Mouse (Mus musculus): ENCODE measurements around the gene St6gal1. TPM values are rescaled to one million over a fixed set of nuclear protein-coding genes. Genes with fewer than 3 reads are reported as not detected.
A peak's percentile ranks its signal among the peaks of the same experiment; 100 is the strongest.

St6gal1 gene
- total and polyA plus RNA-seq, 2 experiments from 2014 or later: 16.4 to 21.8 TPM

GRCm38 (mm10) chr16:23364328-23364990 lies 139.9 kb downstream of the St6gal1 start:
- 0 out of 2 replicates have a peak, but pooled peaks have one; percentile 18 for ATAC-seq
- no peak for TF ChIP-seq CTCF (IDR thresholded peaks at IDR 0.05; ENCODE audit: low read depth)
- Histone ChIP-seq H3K4me1 (ENCODE audit: insufficient read depth) (no peaks in the 10 kb centered on the region), H3K4me3 (ENCODE audit: low read depth, low read length) (no peak overlapping the region), H3K9me3 (ENCODE audit: low read length) (no peaks in the 10 kb centered on the region), H3K27me3 (ENCODE audit: insufficient read depth, low read length) (no peaks in the 10 kb centered on the region), H3K9ac (no peak overlapping the region), H3K4me2 (ENCODE audit: low read depth) (no peak overlapping the region), H3K36me3 (ENCODE audit: insufficient read depth) (peaks cover 4% of the 10 kb centered on the region), H3K27ac (ENCODE audit: low read depth, low read length) (no peak overlapping the region)
- DNase-seq: peak; percentile 22
- 28% methylated on average over 2 of the region's 2 CpGs for WGBS

- WGBS: 38% methylated on average over 3 of the region's 3 CpGs
- Histone ChIP-seq H3K4me1 (ENCODE audit: insufficient read depth) (no peaks in the 10 kb centered on the region), H3K27me3 (ENCODE audit: insufficient read depth, low read length) (no peaks in the 10 kb centered on the region), H3K4me2 (ENCODE audit: low read depth) (no peak overlapping the region), H3K36me3 (ENCODE audit: insufficient read depth) (no peaks in the 10 kb centered on the region), H3K27ac (ENCODE audit: low read depth, low read length) (no peak overlapping the region), H3K9ac (no peak overlapping the region), H3K9me3 (ENCODE audit: low read length) (no peaks in the 10 kb centered on the region), H3K4me3 (ENCODE audit: low read depth, low read length) (no peak overlapping the region)
- ATAC-seq (no peak), DNase-seq (no peak)
- no peak for TF ChIP-seq CTCF (IDR thresholded peaks at IDR 0.05; ENCODE audit: low read depth)
These were observed 144.6 kb downstream of the St6gal1 start for GRCm38 (mm10) chr16:23369124-23369523.

GRCm38 (mm10) chr16:23370724-23371123 lies 146.2 kb downstream of the St6gal1 start:
- 91% methylated on average over 7 of the region's 7 CpGs for WGBS
- no peak overlapping the region for H3K27ac ChIP-seq (ENCODE audit: low read depth, low read length)
- H3K27me3 ChIP-seq (ENCODE audit: insufficient read depth, low read length): no peaks in the 10 kb centered on the region
- no peak overlapping the region for H3K4me2 ChIP-seq (ENCODE audit: low read depth)
- no peaks in the 10 kb centered on the region for H3K9me3 ChIP-seq (ENCODE audit: low read length)
- H3K36me3 ChIP-seq (ENCODE audit: insufficient read depth): no peaks in the 10 kb centered on the region
- no peak for DNase-seq
- H3K4me3 ChIP-seq (ENCODE audit: low read depth, low read length): no peak overlapping the region
- no peak for ATAC-seq
- no peak for TF ChIP-seq CTCF (IDR thresholded peaks at IDR 0.05; ENCODE audit: low read depth)
- H3K9ac ChIP-seq: no peak overlapping the region
- no peaks in the 10 kb centered on the region for H3K4me1 ChIP-seq (ENCODE audit: insufficient read depth)

GRCm38 (mm10) chr16:23372340-23372739 lies 147.8 kb downstream of the St6gal1 start:
- ATAC-seq (no peak), DNase-seq (no peak)
- Histone ChIP-seq H3K4me1 (ENCODE audit: insufficient read depth) (no peaks in the 10 kb centered on the region), H3K9ac (no peak overlapping the region), H3K36me3 (ENCODE audit: insufficient read depth) (no peaks in the 10 kb centered on the region), H3K9me3 (ENCODE audit: low read length) (no peaks in the 10 kb centered on the region), H3K4me3 (ENCODE audit: low read depth, low read length) (no peak overlapping the region), H3K27ac (ENCODE audit: low read depth, low read length) (no peak overlapping the region), H3K27me3 (ENCODE audit: insufficient read depth, low read length) (no peaks in the 10 kb centered on the region), H3K4me2 (ENCODE audit: low read depth) (no peak overlapping the region)
- WGBS: 96% methylated on average over 2 of the region's 2 CpGs
- no peak for TF ChIP-seq CTCF (IDR thresholded peaks at IDR 0.05; ENCODE audit: low read depth)

- Histone ChIP-seq H3K27me3 (ENCODE audit: insufficient read depth, low read length) (no peaks in the 10 kb centered on the region), H3K9ac (no peak overlapping the region), H3K4me1 (ENCODE audit: insufficient read depth) (no peaks in the 10 kb centered on the region), H3K9me3 (ENCODE audit: low read length) (no peaks in the 10 kb centered on the region), H3K4me3 (ENCODE audit: low read depth, low read length) (no peak overlapping the region), H3K36me3 (ENCODE audit: insufficient read depth) (no peaks in the 10 kb centered on the region), H3K27ac (ENCODE audit: low read depth, low read length) (no peak overlapping the region), H3K4me2 (ENCODE audit: low read depth) (no peak overlapping the region)
- no peak for ATAC-seq
- TF ChIP-seq CTCF (IDR thresholded peaks at IDR 0.05; ENCODE audit: low read depth): no peak
- WGBS: 88% methylated on average over 4 of the region's 4 CpGs
- no peak for DNase-seq
These were observed 149.5 kb downstream of the St6gal1 start for GRCm38 (mm10) chr16:23374068-23374467.

- WGBS: 69% methylated on average over 5 of the region's 5 CpGs
- H3K4me2 ChIP-seq (ENCODE audit: low read depth): no peak overlapping the region
- H3K4me1 ChIP-seq (ENCODE audit: insufficient read depth): no peaks in the 10 kb centered on the region
- ATAC-seq (no peak), DNase-seq (no peak)
- no peak overlapping the region for H3K27ac ChIP-seq (ENCODE audit: low read depth, low read length)
- TF ChIP-seq CTCF (IDR thresholded peaks at IDR 0.05; ENCODE audit: low read depth): no peak
- H3K4me3 ChIP-seq (ENCODE audit: low read depth, low read length): no peak overlapping the region
- H3K27me3 ChIP-seq (ENCODE audit: insufficient read depth, low read length): no peaks in the 10 kb centered on the region
- H3K9ac ChIP-seq: no peak overlapping the region
- no peaks in the 10 kb centered on the region for H3K9me3 ChIP-seq (ENCODE audit: low read length)
- no peaks in the 10 kb centered on the region for H3K36me3 ChIP-seq (ENCODE audit: insufficient read depth)
These were observed 150.4 kb downstream of the St6gal1 start for GRCm38 (mm10) chr16:23374938-23375337.

GRCm38 (mm10) chr16:23376189-23376588 lies 151.6 kb downstream of the St6gal1 start:
- ATAC-seq (no peak), DNase-seq (no peak)
- H3K9ac ChIP-seq: no peak overlapping the region
- TF ChIP-seq CTCF (IDR thresholded peaks at IDR 0.05; ENCODE audit: low read depth): no peak
- WGBS: 62% methylated on average over 10 of the region's 10 CpGs
- H3K36me3 ChIP-seq (ENCODE audit: insufficient read depth): no peaks in the 10 kb centered on the region
- H3K27me3 ChIP-seq (ENCODE audit: insufficient read depth, low read length): no peaks in the 10 kb centered on the region
- no peaks in the 10 kb centered on the region for H3K4me1 ChIP-seq (ENCODE audit: insufficient read depth)
- no peak overlapping the region for H3K4me3 ChIP-seq (ENCODE audit: low read depth, low read length)
- H3K4me2 ChIP-seq (ENCODE audit: low read depth): no peak overlapping the region
- no peak overlapping the region for H3K27ac ChIP-seq (ENCODE audit: low read depth, low read length)
- no peaks in the 10 kb centered on the region for H3K9me3 ChIP-seq (ENCODE audit: low read length)

Data from forebrain, postnatal 0 days (tissue).